Mouse (Mus musculus): ENCODE measurements around the gene Spryd4. TPM values are rescaled to one million over a fixed set of nuclear protein-coding genes. Genes with fewer than 3 reads are reported as not detected.
"Not testable (repeated sequence)": the region's sequence is repeated elsewhere in the genome, so short reads cannot be mapped to it uniquely, and the experiment has no call there.

The Spryd4 gene
- 22.4 and 23.2 TPM in 2 replicates for polyA plus RNA-seq (2014; fragmentation: Nextera tagmentation; extraction: Ambion mirVana)

DNA sequence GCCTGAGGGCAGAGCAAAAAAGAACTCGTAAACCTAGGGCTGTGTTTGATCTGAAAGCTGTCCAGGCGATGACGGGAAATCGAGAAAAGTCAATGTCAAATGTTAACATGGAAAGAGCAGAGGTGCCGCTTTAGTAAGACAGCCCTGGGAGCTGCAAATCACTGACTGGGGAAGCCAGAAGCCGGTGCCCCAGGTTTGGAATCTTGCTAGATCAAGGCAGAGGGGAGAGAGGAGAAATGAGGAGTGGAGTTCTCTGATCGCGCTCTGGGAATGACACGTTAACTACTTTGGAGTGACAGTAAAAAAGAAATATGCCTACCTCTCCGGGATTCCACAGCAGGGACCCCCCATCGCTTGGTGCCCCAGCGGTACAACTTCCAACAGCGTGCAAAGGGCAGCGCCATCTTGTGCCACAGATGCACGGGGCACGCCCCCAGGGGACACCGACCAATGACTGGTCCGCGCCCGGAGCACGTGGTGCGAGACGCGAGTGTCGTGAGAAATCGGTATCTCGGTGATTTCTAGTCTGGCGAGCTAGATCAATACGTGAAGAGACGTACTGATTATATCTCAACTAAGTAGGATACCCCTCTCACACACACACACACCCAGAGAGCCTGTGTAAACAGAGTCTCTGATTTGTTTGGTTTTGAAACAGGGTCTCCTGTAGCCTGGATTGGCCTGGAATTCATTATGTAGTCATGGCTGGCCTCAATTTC is at the start of gene Spryd4:
Spryd4 (minus strand) TSS at position 418 of the 719 bp plus-strand sequence.
- peak within 1 kb of the TSS; percentile 50 for H3K27ac ChIP-seq
- peak within 1 kb of the TSS; percentile 83 for H3K4me2 ChIP-seq (replicated peaks)
- H3K4me1 ChIP-seq (replicated peaks; ENCODE audit: control insufficient read depth, insufficient read depth, low read length) = peaks cover 10% of the 10 kb centered on the region; the same call in 1 of the 2 replicates
- H3K4me3 ChIP-seq (replicated peaks; ENCODE audit: low read length) = peak within 1 kb of the TSS; percentile 61
- 0 out of 2 replicates have a peak, but pooled peaks cover 10% of the 10 kb centered on the region for H3K27me3 ChIP-seq (ENCODE audit: control insufficient read depth, insufficient read depth, low read length)
- H3K9ac ChIP-seq = peak within 1 kb of the TSS; percentile 65
- DNase-seq (ENCODE audit: low spot score) = peak; percentile 93
- WGBS = under 1% methylated on average over 30 of the region's 30 CpGs
- no peaks in the 10 kb centered on the region for H3K9me3 ChIP-seq (ENCODE audit: control insufficient read depth, low read length)
- peak; percentile 94 for ATAC-seq (ENCODE audit: low FRiP score)
- peaks cover 3% of the 10 kb centered on the region; the same call in 1 of the 2 replicates for H3K36me3 ChIP-seq (replicated peaks; ENCODE audit: control insufficient read depth, insufficient read depth)

GRCm38 (mm10) chr10:128260376-128260775 is 48.8 kb upstream of the Spryd4 start:
- not testable (repeated sequence) for H3K9ac ChIP-seq; ATAC-seq (ENCODE audit: low FRiP score); H3K4me1 ChIP-seq (replicated peaks; ENCODE audit: control insufficient read depth, insufficient read depth, low read length); H3K4me2 ChIP-seq (replicated peaks); H3K27ac ChIP-seq; H3K4me3 ChIP-seq (replicated peaks; ENCODE audit: low read length); DNase-seq (ENCODE audit: low spot score); H3K27me3 ChIP-seq (ENCODE audit: control insufficient read depth, insufficient read depth, low read length); H3K36me3 ChIP-seq (replicated peaks; ENCODE audit: control insufficient read depth, insufficient read depth); H3K9me3 ChIP-seq (ENCODE audit: control insufficient read depth, low read length)
- 88% methylated on average over 7 of the region's 7 CpGs for WGBS

- H3K9me3 ChIP-seq (ENCODE audit: control insufficient read depth, low read length) = no peaks in the 10 kb centered on the region
- H3K27ac ChIP-seq = no peak overlapping the region
- 87% methylated on average over 5 of the region's 5 CpGs for WGBS
- no peaks in the 10 kb centered on the region for H3K4me1 ChIP-seq (replicated peaks; ENCODE audit: control insufficient read depth, insufficient read depth, low read length)
- no peak overlapping the region for H3K4me2 ChIP-seq (replicated peaks)
- H3K36me3 ChIP-seq (replicated peaks; ENCODE audit: control insufficient read depth, insufficient read depth) = no peaks in the 10 kb centered on the region
- no peaks in the 10 kb centered on the region for H3K27me3 ChIP-seq (ENCODE audit: control insufficient read depth, insufficient read depth, low read length)
- H3K9ac ChIP-seq = no peak overlapping the region
- no peak for DNase-seq (ENCODE audit: low spot score)
- no peak for ATAC-seq (ENCODE audit: low FRiP score)
- no peak overlapping the region for H3K4me3 ChIP-seq (replicated peaks; ENCODE audit: low read length)
Observed at GRCm38 (mm10) chr10:128259946-128260345, 48.3 kb upstream of the Spryd4 start.

- H3K27me3 ChIP-seq (ENCODE audit: control insufficient read depth, insufficient read depth, low read length) = no peaks in the 10 kb centered on the region
- H3K4me3 ChIP-seq (replicated peaks; ENCODE audit: low read length) = no peak overlapping the region
- H3K36me3 ChIP-seq (replicated peaks; ENCODE audit: control insufficient read depth, insufficient read depth) = no peaks in the 10 kb centered on the region
- no peaks in the 10 kb centered on the region for H3K4me1 ChIP-seq (replicated peaks; ENCODE audit: control insufficient read depth, insufficient read depth, low read length)
- no peak overlapping the region for H3K9ac ChIP-seq
- 85% methylated on average over 4 of the region's 4 CpGs for WGBS
- H3K27ac ChIP-seq = no peak overlapping the region
- DNase-seq (ENCODE audit: low spot score) = no peak
- H3K4me2 ChIP-seq (replicated peaks) = no peak overlapping the region
- no peaks in the 10 kb centered on the region for H3K9me3 ChIP-seq (ENCODE audit: control insufficient read depth, low read length)
- ATAC-seq (ENCODE audit: low FRiP score) = no peak
Observed at GRCm38 (mm10) chr10:128258953-128259352, 47.3 kb upstream of the Spryd4 start.

GRCm38 (mm10) chr10:128256328-128256727 is 44.7 kb upstream of the Spryd4 start:
- H3K4me2 ChIP-seq (replicated peaks) = no peak overlapping the region
- no peaks in the 10 kb centered on the region for H3K9me3 ChIP-seq (ENCODE audit: control insufficient read depth, low read length)
- H3K4me3 ChIP-seq (replicated peaks; ENCODE audit: low read length) = no peak overlapping the region
- no peak overlapping the region for H3K9ac ChIP-seq
- H3K27me3 ChIP-seq (ENCODE audit: control insufficient read depth, insufficient read depth, low read length) = no peaks in the 10 kb centered on the region
- ATAC-seq (ENCODE audit: low FRiP score) = no peak
- H3K27ac ChIP-seq = no peak overlapping the region
- H3K36me3 ChIP-seq (replicated peaks; ENCODE audit: control insufficient read depth, insufficient read depth) = peaks cover 15% of the 10 kb centered on the region
- H3K4me1 ChIP-seq (replicated peaks; ENCODE audit: control insufficient read depth, insufficient read depth, low read length) = no peaks in the 10 kb centered on the region
- 92% methylated on average over 8 of the region's 8 CpGs for WGBS
- no peak for DNase-seq (ENCODE audit: low spot score)

GRCm38 (mm10) chr10:128255925-128256324 is 44.3 kb upstream of the Spryd4 start:
- ATAC-seq (ENCODE audit: low FRiP score) (no peak), DNase-seq (ENCODE audit: low spot score) (no peak)
- H3K27ac ChIP-seq = no peak overlapping the region
- 93% methylated on average over 8 of the region's 8 CpGs for WGBS
- H3K4me3 ChIP-seq (replicated peaks; ENCODE audit: low read length) = no peak overlapping the region
- H3K4me1 ChIP-seq (replicated peaks; ENCODE audit: control insufficient read depth, insufficient read depth, low read length) = no peaks in the 10 kb centered on the region
- no peaks in the 10 kb centered on the region for H3K9me3 ChIP-seq (ENCODE audit: control insufficient read depth, low read length)
- no peak overlapping the region for H3K4me2 ChIP-seq (replicated peaks)
- no peak overlapping the region for H3K9ac ChIP-seq
- H3K27me3 ChIP-seq (ENCODE audit: control insufficient read depth, insufficient read depth, low read length) = no peaks in the 10 kb centered on the region
- H3K36me3 ChIP-seq (replicated peaks; ENCODE audit: control insufficient read depth, insufficient read depth) = peaks cover 19% of the 10 kb centered on the region

GRCm38 (mm10) chr10:128253677-128254255 is 42.2 kb upstream of the Spryd4 start, which contains the start of gene Apon:
TSS of gene Apon (plus strand) at chr10:128254096.
- H3K4me2 ChIP-seq (replicated peaks) = no peak within 1 kb of the TSS
- H3K36me3 ChIP-seq (replicated peaks; ENCODE audit: control insufficient read depth, insufficient read depth) = peaks cover 40% of the 10 kb centered on the region
- no peaks in the 10 kb centered on the region for H3K4me1 ChIP-seq (replicated peaks; ENCODE audit: control insufficient read depth, insufficient read depth, low read length)
- 88% methylated on average over 4 of the region's 4 CpGs for WGBS
- ATAC-seq (ENCODE audit: low FRiP score) (no peak), DNase-seq (ENCODE audit: low spot score) (no peak)
- H3K27ac ChIP-seq = no peak within 1 kb of the TSS
- no peak within 1 kb of the TSS for H3K4me3 ChIP-seq (replicated peaks; ENCODE audit: low read length)
- H3K9me3 ChIP-seq (ENCODE audit: control insufficient read depth, low read length) = no peaks in the 10 kb centered on the region
- no peak within 1 kb of the TSS for H3K9ac ChIP-seq
- H3K27me3 ChIP-seq (ENCODE audit: control insufficient read depth, insufficient read depth, low read length) = no peaks in the 10 kb centered on the region

DNA sequence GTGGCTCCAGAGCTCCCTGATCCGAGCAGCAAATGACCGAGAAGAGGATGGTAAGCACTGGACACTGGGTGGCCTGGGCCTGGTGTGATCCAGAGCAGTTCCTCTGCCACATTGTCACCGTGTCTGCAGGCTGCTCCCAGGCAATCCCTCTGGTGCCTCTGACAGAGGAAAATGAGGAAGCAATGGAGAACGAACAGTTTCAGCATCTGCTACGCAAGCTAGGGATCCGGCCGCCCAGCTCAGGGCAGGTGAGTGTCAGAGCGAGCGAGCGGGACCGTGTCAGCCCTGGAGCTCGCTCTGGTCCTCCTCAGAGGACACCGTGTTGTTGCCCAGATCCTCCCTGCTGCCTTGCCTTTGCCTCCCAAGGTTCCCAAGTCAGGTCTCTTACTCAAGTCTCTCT is 39.0 kb upstream of the Spryd4 start:
- H3K4me3 ChIP-seq (replicated peaks; ENCODE audit: low read length) = no peak overlapping the region
- H3K4me2 ChIP-seq (replicated peaks) = no peak overlapping the region
- peaks cover 67% of the 10 kb centered on the region for H3K36me3 ChIP-seq (replicated peaks; ENCODE audit: control insufficient read depth, insufficient read depth)
- H3K27ac ChIP-seq = no peak overlapping the region
- no peaks in the 10 kb centered on the region for H3K4me1 ChIP-seq (replicated peaks; ENCODE audit: control insufficient read depth, insufficient read depth, low read length)
- H3K27me3 ChIP-seq (ENCODE audit: control insufficient read depth, insufficient read depth, low read length) = no peaks in the 10 kb centered on the region
- ATAC-seq (ENCODE audit: low FRiP score) (no peak), DNase-seq (ENCODE audit: low spot score) (no peak)
- no peak overlapping the region for H3K9ac ChIP-seq
- no peaks in the 10 kb centered on the region for H3K9me3 ChIP-seq (ENCODE audit: control insufficient read depth, low read length)
- 94% methylated on average over 13 of the region's 13 CpGs for WGBS

GRCm38 (mm10) chr10:128247020-128247732 is 35.6 kb upstream of the Spryd4 start:
- H3K36me3 ChIP-seq (replicated peaks; ENCODE audit: control insufficient read depth, insufficient read depth) = peaks cover 90% of the 10 kb centered on the region
- DNase-seq (ENCODE audit: low spot score) (no peak), ATAC-seq (ENCODE audit: low FRiP score) (no peak)
- 83% methylated on average over 17 of the region's 17 CpGs for WGBS
- H3K4me3 ChIP-seq (replicated peaks; ENCODE audit: low read length) = no peak overlapping the region
- no peaks in the 10 kb centered on the region for H3K4me1 ChIP-seq (replicated peaks; ENCODE audit: control insufficient read depth, insufficient read depth, low read length)
- H3K27ac ChIP-seq = peak overlapping the region; percentile 21; the same call in 1 of the 2 replicates
- no peaks in the 10 kb centered on the region for H3K9me3 ChIP-seq (ENCODE audit: control insufficient read depth, low read length)
- no peaks in the 10 kb centered on the region for H3K27me3 ChIP-seq (ENCODE audit: control insufficient read depth, insufficient read depth, low read length)
- no peak overlapping the region for H3K9ac ChIP-seq
- 0 out of 2 replicates have a peak overlapping the region, but pooled peaks have one; percentile 10 for H3K4me2 ChIP-seq (replicated peaks)

Data from hindbrain, embryonic 14.5 days (tissue).